Mouse (Mus musculus): ENCODE measurements at regions not wholly inside any gene's neighbourhood (a gene's known extent, or its start where the extent isn't known, plus 50 kb on each side); places are given as distances from the start of the nearest gene placed in this dataset.

DNA sequence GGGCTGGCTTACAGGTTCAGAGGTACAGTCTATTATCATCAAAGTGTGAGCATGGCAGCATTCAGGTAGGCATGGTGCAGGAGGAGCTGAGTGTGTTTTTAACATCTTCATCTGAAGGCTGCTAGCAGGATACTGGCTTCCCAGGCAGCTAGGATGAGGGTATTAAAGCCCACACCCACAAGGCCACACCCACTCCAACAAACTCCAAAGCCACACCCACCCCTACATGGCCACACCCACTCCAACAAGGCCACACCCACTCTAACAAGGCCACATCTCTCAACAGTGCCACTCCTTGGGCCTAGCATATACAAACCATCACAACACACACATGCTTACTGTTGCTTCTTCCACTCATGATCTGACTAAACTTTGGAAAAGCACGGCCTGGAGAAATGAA is 172.5 kb downstream of the Msrb3 start:
- Histone ChIP-seq H3K4me3 (ENCODE audit: control insufficient read depth in 1 of 2, insufficient read depth in 1 of 2, low read depth in 1 of 2, low read length in 2 of 2) (no peak overlapping the region), H3K9me3 (ENCODE audit: control insufficient read depth, low read length) (no peaks in the 10 kb centered on the region), H3K27me3 (ENCODE audit: control insufficient read depth, insufficient read depth, low read length) (0 out of 2 replicates have a peak, but pooled peaks cover 3% of the 10 kb centered on the region), H3K9ac (ENCODE audit: low read length) (no peak overlapping the region), H3K36me3 (ENCODE audit: control insufficient read depth, insufficient read depth, low read length) (no peaks in the 10 kb centered on the region), H3K27ac (replicated peaks in 1 of 2; ENCODE audit: control insufficient read depth in 1 of 2, insufficient read depth in 1 of 2, low read depth in 2 of 2, low read length in 2 of 2) (no peak overlapping the region), H3K4me1 (ENCODE audit: control insufficient read depth in 2 of 2, insufficient read depth in 2 of 2, low read length in 2 of 2) (peaks cover 0 to 5% of the 10 kb centered on the region in 2 experiments; a peak in 1 of 4 replicates), H3K4me2 (ENCODE audit: low read length) (no peak overlapping the region)
- WGBS, result 97% methylated on average over 1 of the region's 1 CpGs
- no peak for ATAC-seq (ENCODE audit: insufficient number of reproducible peaks, insufficient read depth, low FRiP score, low read depth)

- Histone ChIP-seq H3K4me2 (ENCODE audit: low read length) (peak overlapping the region; percentile 72), H3K36me3 (ENCODE audit: control insufficient read depth, insufficient read depth, low read length) (no peaks in the 10 kb centered on the region), H3K4me3 (ENCODE audit: control insufficient read depth in 1 of 2, insufficient read depth in 1 of 2, low read depth in 1 of 2, low read length in 2 of 2) (peak overlapping the region; percentile 37 to 44), H3K27me3 (ENCODE audit: control insufficient read depth, insufficient read depth, low read length) (0 out of 2 replicates have a peak, but pooled peaks cover 3% of the 10 kb centered on the region), H3K9ac (ENCODE audit: low read length) (peak overlapping the region; percentile 23; the same call in 1 of the 2 replicates), H3K4me1 (ENCODE audit: control insufficient read depth in 2 of 2, insufficient read depth in 2 of 2, low read length in 2 of 2) (peaks cover 11 to 15% of the 10 kb centered on the region in 2 experiments), H3K27ac (replicated peaks in 1 of 2; ENCODE audit: control insufficient read depth in 1 of 2, insufficient read depth in 1 of 2, low read depth in 2 of 2, low read length in 2 of 2) (no peak overlapping the region), H3K9me3 (ENCODE audit: control insufficient read depth, low read length) (no peaks in the 10 kb centered on the region)
- 3% methylated on average over 15 of the region's 15 CpGs for WGBS
- no peak for ATAC-seq (ENCODE audit: insufficient number of reproducible peaks, insufficient read depth, low FRiP score, low read depth)
Measured at GRCm38 (mm10) chr10:120721956-120722532, 176.9 kb downstream of the Msrb3 start.

- Histone ChIP-seq H3K27me3 (ENCODE audit: control insufficient read depth, insufficient read depth, low read length) (0 out of 2 replicates have a peak, but pooled peaks cover 3% of the 10 kb centered on the region), H3K9ac (ENCODE audit: low read length) (no peak overlapping the region), H3K4me2 (ENCODE audit: low read length) (no peak overlapping the region), H3K27ac (replicated peaks in 1 of 2; ENCODE audit: control insufficient read depth in 1 of 2, insufficient read depth in 1 of 2, low read depth in 2 of 2, low read length in 2 of 2) (no peak overlapping the region), H3K4me1 (ENCODE audit: control insufficient read depth in 2 of 2, insufficient read depth in 2 of 2, low read length in 2 of 2) (peaks cover 16 to 19% of the 10 kb centered on the region in 2 experiments), H3K9me3 (ENCODE audit: control insufficient read depth, low read length) (no peaks in the 10 kb centered on the region), H3K36me3 (ENCODE audit: control insufficient read depth, insufficient read depth, low read length) (no peaks in the 10 kb centered on the region), H3K4me3 (ENCODE audit: control insufficient read depth in 1 of 2, insufficient read depth in 1 of 2, low read depth in 1 of 2, low read length in 2 of 2) (no peak overlapping the region)
- no peak for ATAC-seq (ENCODE audit: insufficient number of reproducible peaks, insufficient read depth, low FRiP score, low read depth)
- WGBS, result 55% methylated on average over 3 of the region's 3 CpGs
Measured at GRCm38 (mm10) chr10:120720981-120721380, 177.9 kb downstream of the Msrb3 start.

GRCm38 (mm10) chr10:120720061-120720460 is 178.8 kb downstream of the Msrb3 start:
- H3K4me3 ChIP-seq (ENCODE audit: control insufficient read depth in 1 of 2, insufficient read depth in 1 of 2, low read depth in 1 of 2, low read length in 2 of 2), result no peak overlapping the region
- H3K36me3 ChIP-seq (ENCODE audit: control insufficient read depth, insufficient read depth, low read length), result no peaks in the 10 kb centered on the region
- no peak for ATAC-seq (ENCODE audit: insufficient number of reproducible peaks, insufficient read depth, low FRiP score, low read depth)
- peaks cover 16 to 19% of the 10 kb centered on the region in 2 experiments for H3K4me1 ChIP-seq (ENCODE audit: control insufficient read depth in 2 of 2, insufficient read depth in 2 of 2, low read length in 2 of 2)
- WGBS, result 34% methylated on average over 3 of the region's 3 CpGs
- H3K27me3 ChIP-seq (ENCODE audit: control insufficient read depth, insufficient read depth, low read length), result 0 out of 2 replicates have a peak, but pooled peaks cover 3% of the 10 kb centered on the region
- no peak overlapping the region for H3K27ac ChIP-seq (replicated peaks in 1 of 2; ENCODE audit: control insufficient read depth in 1 of 2, insufficient read depth in 1 of 2, low read depth in 2 of 2, low read length in 2 of 2)
- H3K9me3 ChIP-seq (ENCODE audit: control insufficient read depth, low read length), result no peaks in the 10 kb centered on the region
- no peak overlapping the region for H3K4me2 ChIP-seq (ENCODE audit: low read length)
- peak overlapping the region; percentile 5; the same call in 1 of the 2 replicates for H3K9ac ChIP-seq (ENCODE audit: low read length)

GRCm38 (mm10) chr10:120717159-120717567 is 181.7 kb downstream of the Msrb3 start:
- H3K4me1 ChIP-seq (ENCODE audit: control insufficient read depth in 2 of 2, insufficient read depth in 2 of 2, low read length in 2 of 2), result peaks cover 16 to 18% of the 10 kb centered on the region in 2 experiments
- H3K27ac ChIP-seq (replicated peaks in 1 of 2; ENCODE audit: control insufficient read depth in 1 of 2, insufficient read depth in 1 of 2, low read depth in 2 of 2, low read length in 2 of 2), result peak overlapping the region; percentile 48 to 69
- H3K36me3 ChIP-seq (ENCODE audit: control insufficient read depth, insufficient read depth, low read length), result no peaks in the 10 kb centered on the region
- H3K4me3 ChIP-seq (ENCODE audit: control insufficient read depth in 1 of 2, insufficient read depth in 1 of 2, low read depth in 1 of 2, low read length in 2 of 2), result peak overlapping the region in 1 of 2 experiments; percentile 3; a peak in 1 of 4 replicates
- peak overlapping the region; percentile 48 for H3K4me2 ChIP-seq (ENCODE audit: low read length)
- H3K9me3 ChIP-seq (ENCODE audit: control insufficient read depth, low read length), result no peaks in the 10 kb centered on the region
- no peaks in the 10 kb centered on the region for H3K27me3 ChIP-seq (ENCODE audit: control insufficient read depth, insufficient read depth, low read length)
- ATAC-seq (ENCODE audit: insufficient number of reproducible peaks, insufficient read depth, low FRiP score, low read depth), result peak; percentile 54; the same call in 1 of the 2 replicates
- WGBS, result 7% methylated on average over 11 of the region's 11 CpGs
- H3K9ac ChIP-seq (ENCODE audit: low read length), result 0 out of 2 replicates have a peak overlapping the region, but pooled peaks have one; percentile 9

DNA sequence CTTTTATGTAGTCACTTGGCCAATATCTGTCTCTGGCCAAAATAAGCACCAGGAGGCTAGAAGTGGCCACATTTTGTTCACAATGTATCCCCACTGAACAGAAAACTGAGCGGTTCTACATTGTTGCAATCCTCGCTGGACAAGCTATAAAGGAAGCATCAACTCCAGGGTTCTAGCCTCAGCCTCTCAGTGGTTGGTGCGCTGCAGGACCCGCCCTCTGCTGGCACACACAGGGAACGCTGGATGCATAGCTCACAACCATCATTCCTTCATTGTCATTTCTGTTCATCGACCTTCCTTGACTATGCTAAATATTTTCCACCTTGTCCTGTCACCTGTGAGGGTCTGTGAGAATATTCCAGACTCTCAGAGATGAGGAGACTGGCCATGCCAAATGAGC is 182.5 kb downstream of the Msrb3 start:
- ATAC-seq (ENCODE audit: insufficient number of reproducible peaks, insufficient read depth, low FRiP score, low read depth), result no peak
- H3K9me3 ChIP-seq (ENCODE audit: control insufficient read depth, low read length), result no peaks in the 10 kb centered on the region
- H3K4me2 ChIP-seq (ENCODE audit: low read length), result no peak overlapping the region
- WGBS, result 73% methylated on average over 6 of the region's 6 CpGs
- H3K27me3 ChIP-seq (ENCODE audit: control insufficient read depth, insufficient read depth, low read length), result no peaks in the 10 kb centered on the region
- H3K4me3 ChIP-seq (ENCODE audit: control insufficient read depth in 1 of 2, insufficient read depth in 1 of 2, low read depth in 1 of 2, low read length in 2 of 2), result no peak overlapping the region
- peaks cover 14 to 16% of the 10 kb centered on the region in 2 experiments for H3K4me1 ChIP-seq (ENCODE audit: control insufficient read depth in 2 of 2, insufficient read depth in 2 of 2, low read length in 2 of 2)
- H3K27ac ChIP-seq (replicated peaks in 1 of 2; ENCODE audit: control insufficient read depth in 1 of 2, insufficient read depth in 1 of 2, low read depth in 2 of 2, low read length in 2 of 2), result peak overlapping the region in 1 of 2 experiments; percentile 48; a peak in 1 of 4 replicates
- no peak overlapping the region for H3K9ac ChIP-seq (ENCODE audit: low read length)
- no peaks in the 10 kb centered on the region for H3K36me3 ChIP-seq (ENCODE audit: control insufficient read depth, insufficient read depth, low read length)

- H3K27me3 ChIP-seq (ENCODE audit: control insufficient read depth, insufficient read depth, low read length), result no peaks in the 10 kb centered on the region
- H3K9me3 ChIP-seq (ENCODE audit: control insufficient read depth, low read length), result no peaks in the 10 kb centered on the region
- H3K27ac ChIP-seq (replicated peaks in 1 of 2; ENCODE audit: control insufficient read depth in 1 of 2, insufficient read depth in 1 of 2, low read depth in 2 of 2, low read length in 2 of 2), result peak overlapping the region; percentile 42 to 64
- peaks cover 11 to 17% of the 10 kb centered on the region in 2 experiments for H3K4me1 ChIP-seq (ENCODE audit: control insufficient read depth in 2 of 2, insufficient read depth in 2 of 2, low read length in 2 of 2)
- 27% methylated on average over 20 of the region's 20 CpGs for WGBS
- H3K4me2 ChIP-seq (ENCODE audit: low read length), result peak overlapping the region; percentile 42
- H3K36me3 ChIP-seq (ENCODE audit: control insufficient read depth, insufficient read depth, low read length), result no peaks in the 10 kb centered on the region
- peak overlapping the region; percentile 36; the same call in 1 of the 2 replicates for H3K9ac ChIP-seq (ENCODE audit: low read length)
- ATAC-seq (ENCODE audit: insufficient number of reproducible peaks, insufficient read depth, low FRiP score, low read depth), result no peak; the same call in 1 of the 2 replicates
- H3K4me3 ChIP-seq (ENCODE audit: control insufficient read depth in 1 of 2, insufficient read depth in 1 of 2, low read depth in 1 of 2, low read length in 2 of 2), result no peak overlapping the region
Measured at GRCm38 (mm10) chr10:120707771-120708750, 190.8 kb downstream of the Msrb3 start.

All from heart, embryonic 14.5 days (tissue).